Comparison of ENCODE assay signal across 10 mouse cellular contexts in the genomic region with DNA sequence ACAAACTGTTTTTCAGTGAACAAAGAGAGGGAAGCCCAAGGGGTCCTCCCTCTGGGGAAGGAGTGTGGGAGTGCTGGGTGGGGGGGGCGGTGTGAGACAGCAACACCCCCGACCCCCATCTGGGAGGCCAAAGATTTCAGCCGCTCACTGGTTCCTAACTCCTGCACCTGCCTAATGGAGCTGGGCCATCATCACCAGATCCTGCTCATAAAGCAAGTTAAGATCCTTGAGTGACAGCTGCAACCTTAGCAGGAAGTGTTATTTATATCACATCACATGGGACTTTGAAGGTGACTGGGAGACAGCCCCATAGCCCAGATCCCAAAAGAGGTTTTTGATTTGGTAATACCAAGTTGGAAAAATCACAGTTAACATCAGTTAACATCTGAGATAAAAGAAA.
A peak's percentile ranks its signal among the peaks of the same experiment; 100 is the strongest.
DNase-seq lines count a peak whose midpoint lies in the region; ATAC-seq and TF ChIP-seq lines count a peak whose summit lies in the region.
"Had no signal": no experiment of that assay in that cellular context is flagged by ENCODE, and none has a peak within 500 bp of the region (broad histone marks: within the 10 kb centered on the region; RNA-seq: fewer than 3 reads in every experiment).

No protein-coding gene starts in this region.

- TF ChIP-seq POLR2A in bone marrow macrophage, adult 2 months (IDR thresholded peaks at IDR 0.05; ENCODE audit: borderline replicate concordance, low read depth, low read length) = no peak

- no peaks in the 10 kb centered on the region for H3K9me3 ChIP-seq in kidney, embryonic 15.5 days (replicated peaks)
- no peaks in the 10 kb centered on the region for H3K9me3 ChIP-seq in limb, embryonic 11.5 days (ENCODE audit: control insufficient read depth, low read length)

- H3K9ac ChIP-seq in kidney, embryonic 15.5 days = no peak overlapping the region
- H3K9ac ChIP-seq in limb, embryonic 11.5 days (ENCODE audit: low read length) = 0 out of 2 replicates have a peak overlapping the region, but pooled peaks have one; percentile 17

- no peaks in the 10 kb centered on the region for H3K36me3 ChIP-seq in kidney, embryonic 15.5 days
- H3K36me3 ChIP-seq in limb, embryonic 11.5 days (ENCODE audit: control insufficient read depth, insufficient read depth, low read length) = no peaks in the 10 kb centered on the region

- no peak for ATAC-seq in kidney, embryonic 15.5 days (replicated peaks; ENCODE audit: low FRiP score)
- ATAC-seq in limb, embryonic 11.5 days (ENCODE audit: insufficient number of reproducible peaks, low FRiP score, low TSS enrichment, low read depth) = no peak

- peaks cover 19% of the 10 kb centered on the region for H3K4me1 ChIP-seq in kidney, embryonic 15.5 days
- H3K4me1 ChIP-seq in bone marrow macrophage, adult 2 months (ENCODE audit: control insufficient read depth, insufficient read depth, low read length) = peaks cover 15% of the 10 kb centered on the region
- peaks cover 6% of the 10 kb centered on the region; the same call in 1 of the 2 replicates for H3K4me1 ChIP-seq in limb, embryonic 11.5 days (ENCODE audit: control insufficient read depth, insufficient read depth, low read length)

- H3K27ac ChIP-seq in kidney, embryonic 15.5 days = no peak overlapping the region
- no peak overlapping the region for H3K27ac ChIP-seq in bone marrow macrophage, adult 2 months (ENCODE audit: insufficient read depth, low read depth, low read length)
- no peak overlapping the region for H3K27ac ChIP-seq in limb, embryonic 11.5 days (replicated peaks; ENCODE audit: low read depth, low read length)

- peaks cover 29% of the 10 kb centered on the region for H3K27me3 ChIP-seq in kidney, embryonic 15.5 days
- peaks cover 9% of the 10 kb centered on the region for H3K27me3 ChIP-seq in limb, embryonic 11.5 days (ENCODE audit: control insufficient read depth, insufficient read depth, low read length)

- no peak for DNase-seq in kidney, postnatal 36 days
- peak; percentile 38 to 56 for DNase-seq in gastrocnemius, adult 8-10 months (ENCODE audit: low spot score in 2 of 2)
- DNase-seq in limb, embryonic 11.5 days (ENCODE audit: low spot score) = no peak
- DNase-seq in spleen, postnatal 4 days (ENCODE audit: low spot score in 2 of 2) = no peak
- no peak for DNase-seq in frontal cortex, postnatal 25 days (ENCODE audit: low spot score in 2 of 2)
- DNase-seq: lung, postnatal 36 days; right cerebral cortex, postnatal 4 days; thymus, postnatal 4 days had no signal

- TF ChIP-seq CTCF in bone marrow macrophage, adult 2 months (IDR thresholded peaks at IDR 0.05; ENCODE audit: low read depth, low read length) = no peak

- peak overlapping the region; percentile 93 for H3K4me2 ChIP-seq in kidney, embryonic 15.5 days
- peak overlapping the region; percentile 77; the same call in 1 of the 2 replicates for H3K4me2 ChIP-seq in limb, embryonic 11.5 days (ENCODE audit: low read depth, severe bottlenecking)

- WGBS in kidney, embryonic 15.5 days = 10% methylated on average over 3 of the region's 3 CpGs
- 20% methylated on average over 3 of the region's 3 CpGs for WGBS in limb, embryonic 11.5 days

- no peak overlapping the region for H3K4me3 ChIP-seq in kidney, embryonic 15.5 days (replicated peaks)
- peak overlapping the region; percentile 61 for H3K4me3 ChIP-seq in bone marrow macrophage, adult 2 months (ENCODE audit: insufficient read depth, low read length)
- no peak overlapping the region for H3K4me3 ChIP-seq in limb, embryonic 11.5 days (ENCODE audit: low read depth, low read length)

Comparison
In these comparisons a context has a peak if more than half of its experiments do, and no peak if none do; other contexts are left out.
1. DNase-seq: peak in gastrocnemius, adult 8-10 months (2 of 2); none in kidney, postnatal 36 days (0 of 2), limb, embryonic 11.5 days (single experiment), spleen, postnatal 4 days (0 of 2) and frontal cortex, postnatal 25 days (0 of 2).